Mouse (Mus musculus) WW6 (cell line): ENCODE data around the gene Cenps.

Source experiments
- DNase-seq: peaks from one replicate; pipeline ENCODE4 v3.0.0-alpha.2; 2013; ENCODE audit warnings: low read depth, low spot score

Cenps gene

DNA sequence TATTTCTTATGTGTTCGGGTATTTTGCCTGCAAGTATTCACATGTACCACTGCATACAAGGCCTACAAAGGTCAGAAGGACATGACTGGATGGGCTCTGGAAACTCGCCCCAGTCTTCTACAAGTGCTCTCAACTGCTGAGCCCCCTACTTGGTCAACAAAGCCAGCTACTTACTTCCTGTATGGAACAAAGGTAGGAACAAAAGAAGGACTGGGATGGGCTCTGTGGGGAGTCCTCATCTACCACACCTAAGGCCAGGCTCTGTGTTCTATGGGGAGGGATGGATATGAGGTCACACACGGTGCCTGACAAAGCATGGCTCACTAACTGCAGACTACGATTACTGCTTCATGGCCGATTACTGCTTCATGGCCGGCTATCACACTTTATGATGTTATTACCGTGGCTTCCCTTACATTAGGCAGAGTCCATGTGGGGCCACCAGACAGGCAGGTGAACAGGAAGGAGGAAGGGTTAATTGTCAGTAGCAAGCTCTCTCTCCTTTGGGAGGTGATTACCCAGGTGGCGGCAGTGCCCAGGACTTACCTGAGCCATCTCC is 20.1 kb upstream of the Cenps start:
- no peak for DNase-seq

DNA sequence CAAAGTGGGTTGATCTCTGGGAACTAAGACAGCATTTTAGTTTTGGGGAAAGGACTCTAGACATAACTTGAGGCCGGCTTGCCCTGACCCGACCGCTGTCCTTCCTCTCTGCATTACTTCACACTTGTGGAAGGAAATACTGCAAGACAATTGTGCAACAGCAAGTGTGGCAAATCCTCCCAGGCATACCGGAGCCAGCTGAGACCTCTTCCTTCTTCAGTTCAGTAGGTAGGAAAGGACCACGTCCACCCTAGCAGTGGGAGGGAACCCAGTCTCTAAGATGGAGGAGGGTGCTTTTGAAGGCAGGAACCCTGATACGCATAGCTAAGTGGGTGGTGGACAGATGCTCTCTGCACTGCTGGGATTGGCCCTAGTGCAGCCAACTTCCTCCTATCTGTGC is 18.3 kb upstream of the Cenps start:
- no peak for DNase-seq

DNA sequence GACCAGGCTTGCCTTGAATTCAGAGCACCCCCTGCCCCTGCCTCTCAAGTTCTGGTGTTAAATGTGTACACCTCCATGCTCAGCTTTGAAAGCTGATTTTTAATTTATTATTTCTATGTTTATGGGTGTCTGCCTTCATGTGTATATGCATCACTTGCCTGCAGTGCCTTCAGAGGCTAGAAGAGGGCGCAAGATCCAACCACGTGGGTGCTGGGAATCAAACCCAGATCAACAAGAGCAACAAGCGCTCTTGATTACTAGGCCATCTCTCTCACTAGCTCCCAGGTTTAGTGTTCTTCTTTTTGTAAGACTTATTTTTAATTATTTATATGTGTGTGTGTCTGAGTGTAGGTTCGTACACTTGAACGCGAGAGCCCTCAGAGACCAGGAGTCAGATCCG is 17.4 kb upstream of the Cenps start:
- no peak for DNase-seq

- DNase-seq: no peak
These were observed 13.3 kb upstream of the Cenps start for GRCm38 (mm10) chr4:149150721-149151120.

DNA sequence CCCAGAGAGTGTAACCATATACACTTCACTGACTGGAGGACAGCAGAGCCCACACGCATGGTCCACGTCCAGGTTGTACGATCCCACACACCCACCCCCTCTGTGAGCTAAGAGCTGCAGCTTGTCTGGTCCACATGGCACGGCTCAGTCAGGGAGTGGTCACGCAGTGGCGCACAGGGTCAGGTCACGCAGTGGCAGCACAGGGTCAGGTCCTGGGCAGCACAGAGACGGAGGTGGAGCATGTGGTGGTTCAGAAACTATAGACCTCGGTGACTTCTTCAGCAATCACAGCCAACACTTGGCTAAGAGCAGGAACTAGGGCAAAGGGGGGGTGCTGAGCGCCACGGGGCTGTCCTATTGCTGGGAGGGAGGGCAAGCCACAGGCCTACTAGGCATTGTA is 12.8 kb upstream of the Cenps start:
- DNase-seq: no peak

- no peak for DNase-seq
These were observed 12.2 kb upstream of the Cenps start for GRCm38 (mm10) chr4:149149611-149150010.

GRCm38 (mm10) chr4:149149196-149149595 is 11.8 kb upstream of the Cenps start:
- DNase-seq: no peak

DNA sequence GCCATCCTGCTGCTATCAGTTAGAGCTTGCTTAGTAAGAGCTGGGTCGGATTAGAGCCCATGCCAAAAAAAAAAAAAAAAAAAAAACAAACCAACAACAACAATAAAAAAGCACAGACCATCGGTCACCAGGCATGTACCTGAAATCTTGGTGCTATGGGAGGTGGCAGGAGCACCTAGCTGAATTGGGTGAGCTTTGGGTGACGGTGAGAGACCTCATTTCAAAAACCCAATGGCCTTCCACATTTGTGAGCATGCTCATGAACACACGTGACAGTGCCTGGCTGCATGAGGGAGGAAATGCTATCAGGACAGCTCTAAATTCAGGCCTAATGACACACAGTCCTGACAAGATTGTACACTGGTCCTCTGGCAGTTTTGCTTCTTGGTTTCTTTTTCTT is 10.7 kb upstream of the Cenps start:
- DNase-seq: no peak

- DNase-seq: no peak
These were observed 10.1 kb upstream of the Cenps start for GRCm38 (mm10) chr4:149147528-149147927.

GRCm38 (mm10) chr4:149145151-149145550 is 7.7 kb upstream of the Cenps start:
- DNase-seq: no peak

GRCm38 (mm10) chr4:149144459-149144858 is 7.0 kb upstream of the Cenps start:
- DNase-seq: peak; percentile 55

DNA sequence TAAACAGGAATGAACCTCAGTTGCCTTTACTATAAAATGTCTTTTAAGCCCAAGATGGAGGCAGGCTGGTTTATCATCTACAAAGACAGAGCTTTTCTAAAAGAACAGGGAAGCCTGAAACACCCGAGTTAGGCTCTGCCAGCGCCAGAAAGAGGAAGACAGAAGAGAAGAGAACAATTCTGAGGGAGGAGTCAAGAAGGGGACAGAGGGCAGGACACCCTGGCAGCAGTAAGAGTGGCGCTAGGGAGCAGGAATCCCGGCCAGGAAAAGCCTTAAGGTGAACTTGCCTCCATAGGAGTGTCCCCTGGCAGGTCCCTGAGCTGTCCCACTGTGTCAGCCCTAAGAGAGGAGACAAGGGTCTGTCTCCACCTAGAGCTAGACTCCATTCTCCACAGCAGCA is 6.2 kb upstream of the Cenps start:
- DNase-seq: no peak

GRCm38 (mm10) chr4:149138515-149138914 is 1.1 kb upstream of the Cenps start:
- DNase-seq: no peak

GRCm38 (mm10) chr4:149136116-149136850 is 1.1 kb downstream of the Cenps start:
- DNase-seq: no peak

GRCm38 (mm10) chr4:149133395-149133794 is 4.0 kb downstream of the Cenps start:
- no peak for DNase-seq

GRCm38 (mm10) chr4:149131789-149132565 is 5.5 kb downstream of the Cenps start:
- DNase-seq: no peak

DNA sequence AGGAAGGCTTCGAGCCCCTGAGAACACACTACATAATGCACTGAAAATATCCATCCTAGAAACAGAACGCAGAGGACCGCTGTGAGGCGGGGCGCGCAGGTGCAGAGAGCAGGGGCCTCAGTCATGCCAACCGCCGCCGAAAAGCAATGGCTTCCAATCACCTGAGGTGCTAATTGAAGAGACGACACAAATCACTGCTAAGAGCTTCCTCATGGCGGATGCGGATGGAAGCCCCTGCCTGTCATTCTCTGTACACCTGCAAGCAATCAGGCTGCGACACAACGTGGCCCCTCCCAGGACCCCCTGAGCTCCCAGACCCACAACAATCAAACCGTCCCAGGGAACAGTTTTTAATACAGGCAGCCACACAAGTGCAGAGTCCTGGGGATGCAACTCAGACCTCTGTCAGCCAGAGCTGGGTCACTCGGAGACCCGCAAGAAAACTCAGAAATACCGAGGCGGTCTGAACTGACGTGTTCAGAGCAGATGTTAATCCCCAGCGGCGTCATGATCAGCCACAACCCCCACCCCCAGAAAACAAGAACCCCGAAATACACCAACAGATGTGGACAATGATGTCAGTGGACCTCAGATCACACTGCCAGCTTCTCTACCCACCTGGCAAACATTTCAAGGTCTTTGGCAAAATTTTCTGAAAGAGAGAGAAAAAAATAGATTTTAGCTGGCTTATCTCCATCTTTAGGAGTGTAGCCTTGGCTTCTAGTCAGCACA is 6.2 kb downstream of the Cenps start:
- DNase-seq: no peak

- DNase-seq: no peak
These were observed 9.0 kb downstream of the Cenps start for GRCm38 (mm10) chr4:149128467-149128866.

DNA sequence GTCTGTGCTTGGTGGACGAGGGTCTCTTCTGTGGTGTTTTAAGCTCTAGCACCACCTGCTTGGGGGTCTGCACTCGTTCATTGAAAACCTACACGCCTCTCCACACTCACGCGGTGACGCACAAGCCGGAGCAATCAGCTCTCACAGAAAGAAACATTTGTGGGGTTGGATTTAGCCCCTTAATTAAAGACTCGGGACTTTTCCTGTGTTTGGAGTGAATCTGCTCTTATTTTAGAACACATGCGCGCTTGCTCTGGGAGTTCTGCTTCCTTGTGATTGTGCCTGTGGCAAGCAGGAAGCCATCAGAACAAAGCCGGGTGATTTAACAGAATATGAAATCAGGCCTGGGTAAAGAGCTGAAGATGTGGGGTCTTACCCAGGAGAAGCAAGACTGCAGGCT is 10.8 kb downstream of the Cenps start, which contains the start of gene Cort:
Gene Cort (minus strand): TSS at position 101 of the 400 bp plus-strand sequence.
- no peak for DNase-seq

DNA sequence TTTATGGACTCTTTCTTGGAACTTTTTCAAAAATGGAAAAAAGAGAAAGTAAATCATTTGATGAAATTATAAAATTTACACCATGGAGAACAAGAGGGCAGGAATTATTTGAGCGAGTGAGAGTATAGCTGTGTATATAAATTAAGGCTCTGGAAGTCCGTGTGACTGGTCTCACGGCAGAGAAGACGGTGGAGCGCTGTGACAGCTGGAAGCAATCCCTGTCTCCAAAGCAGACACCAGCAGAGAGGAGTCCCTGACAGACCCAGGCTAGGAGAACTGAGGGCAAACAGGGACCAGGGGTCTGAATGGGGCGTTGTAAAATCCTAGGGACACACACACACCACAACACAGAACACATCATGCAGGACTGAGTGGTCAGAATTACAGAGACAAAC is 11.3 kb downstream of the Cenps start:
- DNase-seq: no peak

- no peak for DNase-seq
These were observed 11.9 kb downstream of the Cenps start for GRCm38 (mm10) chr4:149125341-149126114.
